Comparison of ENCODE assay signal across 7 mouse cellular contexts in genomic region chrX:12673054-12673775, GRCm38 (mm10). TPM values are rescaled to one million over a fixed set of nuclear protein-coding genes. Genes with fewer than 3 reads are reported as not detected.
A peak's percentile ranks its signal among the peaks of the same experiment; 100 is the strongest.
DNase-seq lines count a peak whose midpoint lies in the region; ATAC-seq and TF ChIP-seq lines count a peak whose summit lies in the region.

Gene 1810030O07Rik, minus strand, starts transcription at chrX:12673668.

- TF ChIP-seq CTCF in intestine, postnatal 0 days (IDR thresholded peaks at IDR 0.05; ENCODE audit: low read depth) = 0 out of 2 replicates have a peak, but pooled peaks have one; percentile 7
- no peak for TF ChIP-seq CTCF in small intestine, adult 2 months (IDR thresholded peaks at IDR 0.05; ENCODE audit: extremely low read depth, insufficient read length, insufficient replicate concordance, low read depth, low read length)

- intact Hi-C loops in left cerebral cortex, postnatal 4 days (cut with DNase I) = no loop called here

- H3K4me1 ChIP-seq in embryonic facial prominence, embryonic 10.5 days = 0 out of 2 replicates have a peak, but pooled peaks cover 3% of the 10 kb centered on the region
- H3K4me1 ChIP-seq in intestine, postnatal 0 days (replicated peaks; ENCODE audit: control insufficient read depth, insufficient read depth, low read length) = no peaks in the 10 kb centered on the region
- 0 out of 2 replicates have a peak, but pooled peaks cover 3% of the 10 kb centered on the region for H3K4me1 ChIP-seq in midbrain, embryonic 12.5 days
- peaks cover 2% of the 10 kb centered on the region; the same call in 1 of the 2 replicates for H3K4me1 ChIP-seq in small intestine, adult 2 months (ENCODE audit: control insufficient read depth, insufficient read depth, insufficient read length, low read length)

- H3K9me3 ChIP-seq in embryonic facial prominence, embryonic 10.5 days = no peaks in the 10 kb centered on the region
- H3K9me3 ChIP-seq in intestine, postnatal 0 days (ENCODE audit: control insufficient read depth) = no peaks in the 10 kb centered on the region
- no peaks in the 10 kb centered on the region for H3K9me3 ChIP-seq in midbrain, embryonic 12.5 days

- peak; percentile 100 for ATAC-seq in intestine, postnatal 0 days
- ATAC-seq in midbrain, embryonic 12.5 days (ENCODE audit: low FRiP score, low read depth) = peak; percentile 99

- H3K9ac ChIP-seq in intestine, postnatal 0 days (ENCODE audit: low read depth, low read length) = peak within 1 kb of the TSS; percentile 59
- H3K9ac ChIP-seq in midbrain, embryonic 12.5 days (replicated peaks) = peak within 1 kb of the TSS; percentile 64

- peak; percentile 44; the same call in 1 of the 2 replicates for TF ChIP-seq POLR2A in small intestine, adult 2 months (IDR thresholded peaks at IDR 0.05; ENCODE audit: low read depth, low read length)

- H3K4me3 ChIP-seq in embryonic facial prominence, embryonic 10.5 days = peak within 1 kb of the TSS; percentile 74
- peak within 1 kb of the TSS; percentile 61 for H3K4me3 ChIP-seq in intestine, postnatal 0 days (ENCODE audit: low read depth, low read length)
- peak within 1 kb of the TSS; percentile 66 for H3K4me3 ChIP-seq in midbrain, embryonic 12.5 days
- peak within 1 kb of the TSS; percentile 99 for H3K4me3 ChIP-seq in small intestine, adult 2 months (ENCODE audit: low read depth, low read length)

- peaks cover 19% of the 10 kb centered on the region for H3K36me3 ChIP-seq in embryonic facial prominence, embryonic 10.5 days (replicated peaks)
- no peaks in the 10 kb centered on the region for H3K36me3 ChIP-seq in intestine, postnatal 0 days (ENCODE audit: control insufficient read depth, insufficient read depth)
- H3K36me3 ChIP-seq in midbrain, embryonic 12.5 days = peaks cover 9% of the 10 kb centered on the region; the same call in 1 of the 2 replicates
- peaks cover 13% of the 10 kb centered on the region for H3K36me3 ChIP-seq in small intestine, adult 2 months (ENCODE audit: control insufficient read depth, insufficient read depth, low read length)

- peak within 1 kb of the TSS; percentile 63 for H3K4me2 ChIP-seq in intestine, postnatal 0 days (replicated peaks; ENCODE audit: low read depth)
- H3K4me2 ChIP-seq in midbrain, embryonic 12.5 days (replicated peaks) = peak within 1 kb of the TSS; percentile 57

- H3K27me3 ChIP-seq in embryonic facial prominence, embryonic 10.5 days (replicated peaks; ENCODE audit: low read depth, poor library complexity, severe bottlenecking) = peaks cover 24% of the 10 kb centered on the region
- no peaks in the 10 kb centered on the region for H3K27me3 ChIP-seq in intestine, postnatal 0 days (replicated peaks; ENCODE audit: control insufficient read depth, insufficient read depth, low read length)
- H3K27me3 ChIP-seq in midbrain, embryonic 12.5 days = peaks cover 5% of the 10 kb centered on the region; the same call in 1 of the 2 replicates
- H3K27me3 ChIP-seq in small intestine, adult 2 months (ENCODE audit: control insufficient read depth, insufficient read depth, low read length) = no peaks in the 10 kb centered on the region

- 11% methylated on average over 42 of the region's 42 CpGs for WGBS in embryonic facial prominence, embryonic 10.5 days
- 10% methylated on average over 42 of the region's 42 CpGs for WGBS in intestine, postnatal 0 days
- 16% methylated on average over 42 of the region's 42 CpGs for WGBS in midbrain, embryonic 12.5 days
- 6% methylated on average over 42 of the region's 42 CpGs for WGBS in small intestine, adult 2 months

- DNase-seq in adrenal gland, postnatal 10 days = peak; percentile 90
- DNase-seq in embryonic facial prominence, embryonic 10.5 days (ENCODE audit: low spot score) = peak; percentile 86
- DNase-seq in gonadal fat pad, adult 2 months (ENCODE audit: low read depth) = peak; percentile 27
- peak; percentile 88 for DNase-seq in left cerebral cortex, postnatal 4 days

- peak within 1 kb of the TSS; percentile 86 for H3K27ac ChIP-seq in embryonic facial prominence, embryonic 10.5 days (replicated peaks)
- H3K27ac ChIP-seq in intestine, postnatal 0 days (ENCODE audit: low read depth, low read length) = peak within 1 kb of the TSS; percentile 90
- peak within 1 kb of the TSS; percentile 68 for H3K27ac ChIP-seq in midbrain, embryonic 12.5 days (replicated peaks)
- peak within 1 kb of the TSS; percentile 98 for H3K27ac ChIP-seq in small intestine, adult 2 months (ENCODE audit: insufficient read depth, low read depth, low read length)

RNA-seq across cellular contexts. Expression of gene 1810030O07Rik, which starts in this region (rescaled TPM):
- 10 to 100 TPM; 18.0 to 22.2 TPM for total RNA-seq in adrenal gland, postnatal 10 days (2021)
- polyA plus RNA-seq in embryonic facial prominence, embryonic 10.5 days (2016; fragmentation: Nextera tagmentation; extraction: Ambion mirVana) = 34.0 and 37.5 TPM in 2 replicates
- polyA plus RNA-seq in gonadal fat pad, adult 2 months (2012; rRNA removed) = 13.3 and 13.6 TPM in 2 replicates
- polyA plus RNA-seq in intestine, postnatal 0 days (2015; fragmentation: Nextera tagmentation; extraction: Ambion mirVana) = 15.3 and 18.1 TPM in 2 replicates
- 10 to 100 TPM; 15.0 to 21.1 TPM for total RNA-seq in left cerebral cortex, postnatal 4 days (2021)
- 31.1 TPM in 2 replicates for polyA plus RNA-seq in midbrain, embryonic 12.5 days (2016; fragmentation: Nextera tagmentation; extraction: Ambion mirVana)
- 3.1 and 6.6 TPM in 2 replicates for polyA plus RNA-seq in small intestine, adult 2 months (2012; rRNA removed)

Comparison
In these comparisons a context has a peak if more than half of its experiments do, and no peak if none do; other contexts are left out.
1. Peak in every context shown above with its lines: DNase-seq, ATAC-seq, H3K4me3 ChIP-seq and H3K27ac ChIP-seq.
2. DNase-seq: peak in every context shown above with its lines; median percentile 90 in adrenal gland, postnatal 10 days; 88 in left cerebral cortex, postnatal 4 days; 86 in embryonic facial prominence, embryonic 10.5 days; 27 in gonadal fat pad, adult 2 months.